Mouse (Mus musculus): ENCODE data around the gene Rap1b. TPM values are rescaled to one million over a fixed set of nuclear protein-coding genes. Genes with fewer than 3 reads are reported as not detected.
A peak's percentile ranks its signal among the peaks of the same experiment; 100 is the strongest.

Rap1b gene
- polyA plus RNA-seq, 1 experiment from 2014 or later = 138 TPM

- Histone ChIP-seq H3K4me3 (no peak overlapping the region), H3K4me2 (replicated peaks) (no peak overlapping the region), H3K36me3 (no peaks in the 10 kb centered on the region), H3K27ac (replicated peaks) (no peak overlapping the region), H3K9ac (replicated peaks) (no peak overlapping the region), H3K9me3 (no peaks in the 10 kb centered on the region), H3K27me3 (no peaks in the 10 kb centered on the region), H3K4me1 (0 out of 2 replicates have a peak, but pooled peaks cover 2% of the 10 kb centered on the region)
- WGBS = 75% methylated on average over 10 of the region's 10 CpGs
- no peak for ATAC-seq (ENCODE audit: low FRiP score, low read depth)
These were observed 29.1 kb upstream of the Rap1b start for GRCm38 (mm10) chr10:117874936-117875335.

- ATAC-seq (ENCODE audit: low FRiP score, low read depth) = no peak
These were observed 28.1 kb upstream of the Rap1b start for GRCm38 (mm10) chr10:117873952-117874351.

GRCm38 (mm10) chr10:117872468-117872867 lies 26.6 kb upstream of the Rap1b start:
- no peak overlapping the region for H3K9ac ChIP-seq (replicated peaks)
- WGBS = 82% methylated on average over 10 of the region's 10 CpGs
- no peak overlapping the region for H3K4me3 ChIP-seq
- H3K36me3 ChIP-seq = no peaks in the 10 kb centered on the region
- ATAC-seq (ENCODE audit: low FRiP score, low read depth) = no peak
- H3K4me2 ChIP-seq (replicated peaks) = no peak overlapping the region
- no peaks in the 10 kb centered on the region for H3K27me3 ChIP-seq
- H3K27ac ChIP-seq (replicated peaks) = no peak overlapping the region
- 0 out of 2 replicates have a peak, but pooled peaks cover 3% of the 10 kb centered on the region for H3K4me1 ChIP-seq
- no peaks in the 10 kb centered on the region for H3K9me3 ChIP-seq

More at GRCm38 (mm10) chr10:117873952-117874351, 28.1 kb upstream of the Rap1b start:
- no peak overlapping the region for H3K27ac ChIP-seq (replicated peaks)
- no peaks in the 10 kb centered on the region for H3K36me3 ChIP-seq
- WGBS = 92% methylated on average over 4 of the region's 4 CpGs
- no peaks in the 10 kb centered on the region for H3K9me3 ChIP-seq
- no peak overlapping the region for H3K4me3 ChIP-seq
- H3K4me2 ChIP-seq (replicated peaks) = no peak overlapping the region
- H3K9ac ChIP-seq (replicated peaks) = no peak overlapping the region
- 0 out of 2 replicates have a peak, but pooled peaks cover 3% of the 10 kb centered on the region for H3K4me1 ChIP-seq
- H3K27me3 ChIP-seq = no peaks in the 10 kb centered on the region

- H3K4me3 ChIP-seq = no peak overlapping the region
- no peak overlapping the region for H3K27ac ChIP-seq (replicated peaks)
- H3K9ac ChIP-seq (replicated peaks) = no peak overlapping the region
- ATAC-seq (ENCODE audit: low FRiP score, low read depth) = no peak
- H3K9me3 ChIP-seq = no peaks in the 10 kb centered on the region
- no peak overlapping the region for H3K4me2 ChIP-seq (replicated peaks)
- no peaks in the 10 kb centered on the region for H3K36me3 ChIP-seq
- 0 out of 2 replicates have a peak, but pooled peaks cover 3% of the 10 kb centered on the region for H3K4me1 ChIP-seq
- H3K27me3 ChIP-seq = no peaks in the 10 kb centered on the region
- WGBS = 90% methylated on average over 3 of the region's 3 CpGs
These were observed 21.5 kb upstream of the Rap1b start for GRCm38 (mm10) chr10:117867301-117867700.

- no peak for ATAC-seq (ENCODE audit: low FRiP score, low read depth)
- H3K9me3 ChIP-seq = no peaks in the 10 kb centered on the region
These were observed 20.8 kb upstream of the Rap1b start for GRCm38 (mm10) chr10:117866641-117867040.

GRCm38 (mm10) chr10:117864695-117865094 lies 18.9 kb upstream of the Rap1b start:
- Histone ChIP-seq H3K9ac (replicated peaks) (no peak overlapping the region), H3K4me3 (no peak overlapping the region), H3K4me1 (no peaks in the 10 kb centered on the region), H3K4me2 (replicated peaks) (no peak overlapping the region), H3K9me3 (no peaks in the 10 kb centered on the region), H3K27me3 (no peaks in the 10 kb centered on the region), H3K36me3 (no peaks in the 10 kb centered on the region), H3K27ac (replicated peaks) (no peak overlapping the region)
- WGBS = 72% methylated on average over 6 of the region's 6 CpGs
- ATAC-seq (ENCODE audit: low FRiP score, low read depth) = no peak

More at GRCm38 (mm10) chr10:117866641-117867040, 20.8 kb upstream of the Rap1b start:
- no peaks in the 10 kb centered on the region for H3K36me3 ChIP-seq
- H3K4me3 ChIP-seq = no peak overlapping the region
- H3K27ac ChIP-seq (replicated peaks) = no peak overlapping the region
- 70% methylated on average over 8 of the region's 8 CpGs for WGBS
- H3K27me3 ChIP-seq = no peaks in the 10 kb centered on the region
- 0 out of 2 replicates have a peak, but pooled peaks cover 3% of the 10 kb centered on the region for H3K4me1 ChIP-seq
- no peak overlapping the region for H3K4me2 ChIP-seq (replicated peaks)
- H3K9ac ChIP-seq (replicated peaks) = no peak overlapping the region

- ATAC-seq (ENCODE audit: low FRiP score, low read depth) = no peak
- H3K27ac ChIP-seq (replicated peaks) = no peak overlapping the region
- H3K4me2 ChIP-seq (replicated peaks) = no peak overlapping the region
- no peak overlapping the region for H3K4me3 ChIP-seq
- no peaks in the 10 kb centered on the region for H3K9me3 ChIP-seq
- H3K4me1 ChIP-seq = no peaks in the 10 kb centered on the region
- no peak overlapping the region for H3K9ac ChIP-seq (replicated peaks)
- no peaks in the 10 kb centered on the region for H3K36me3 ChIP-seq
- 99% methylated on average over 4 of the region's 4 CpGs for WGBS
- no peaks in the 10 kb centered on the region for H3K27me3 ChIP-seq
These were observed 18.4 kb upstream of the Rap1b start for GRCm38 (mm10) chr10:117864251-117864650.

GRCm38 (mm10) chr10:117862014-117862580 lies 16.3 kb upstream of the Rap1b start:
- 78% methylated on average over 11 of the region's 11 CpGs for WGBS
- Histone ChIP-seq H3K9me3 (no peaks in the 10 kb centered on the region), H3K4me3 (no peak overlapping the region), H3K9ac (replicated peaks) (no peak overlapping the region), H3K27me3 (no peaks in the 10 kb centered on the region), H3K4me1 (no peaks in the 10 kb centered on the region), H3K27ac (replicated peaks) (no peak overlapping the region), H3K4me2 (replicated peaks) (no peak overlapping the region), H3K36me3 (no peaks in the 10 kb centered on the region)
- ATAC-seq (ENCODE audit: low FRiP score, low read depth) = no peak

- H3K9ac ChIP-seq (replicated peaks) = no peak overlapping the region
- ATAC-seq (ENCODE audit: low FRiP score, low read depth) = no peak
- 82% methylated on average over 15 of the region's 16 CpGs for WGBS
These were observed 15.1 kb upstream of the Rap1b start for GRCm38 (mm10) chr10:117860958-117861357.

GRCm38 (mm10) chr10:117860361-117860760 lies 14.5 kb upstream of the Rap1b start:
- Histone ChIP-seq H3K4me2 (replicated peaks) (no peak overlapping the region), H3K4me3 (no peak overlapping the region), H3K27ac (replicated peaks) (no peak overlapping the region), H3K4me1 (no peaks in the 10 kb centered on the region), H3K9ac (replicated peaks) (no peak overlapping the region), H3K36me3 (no peaks in the 10 kb centered on the region), H3K9me3 (no peaks in the 10 kb centered on the region), H3K27me3 (no peaks in the 10 kb centered on the region)
- WGBS = 91% methylated on average over 7 of the region's 7 CpGs
- ATAC-seq (ENCODE audit: low FRiP score, low read depth) = no peak

More at GRCm38 (mm10) chr10:117860958-117861357, 15.1 kb upstream of the Rap1b start:
- H3K4me2 ChIP-seq (replicated peaks) = no peak overlapping the region
- H3K4me1 ChIP-seq = no peaks in the 10 kb centered on the region
- H3K9me3 ChIP-seq = no peaks in the 10 kb centered on the region
- no peaks in the 10 kb centered on the region for H3K36me3 ChIP-seq
- H3K27me3 ChIP-seq = no peaks in the 10 kb centered on the region
- no peak overlapping the region for H3K27ac ChIP-seq (replicated peaks)
- no peak overlapping the region for H3K4me3 ChIP-seq

GRCm38 (mm10) chr10:117859800-117860199 lies 14.0 kb upstream of the Rap1b start:
- WGBS = 91% methylated on average over 11 of the region's 11 CpGs
- Histone ChIP-seq H3K27ac (replicated peaks) (no peak overlapping the region), H3K4me2 (replicated peaks) (no peak overlapping the region), H3K36me3 (no peaks in the 10 kb centered on the region), H3K27me3 (no peaks in the 10 kb centered on the region), H3K4me3 (no peak overlapping the region), H3K4me1 (no peaks in the 10 kb centered on the region), H3K9ac (replicated peaks) (no peak overlapping the region), H3K9me3 (no peaks in the 10 kb centered on the region)
- no peak for ATAC-seq (ENCODE audit: low FRiP score, low read depth)

- Histone ChIP-seq H3K27me3 (no peaks in the 10 kb centered on the region), H3K4me2 (replicated peaks) (no peak overlapping the region), H3K4me3 (no peak overlapping the region), H3K4me1 (no peaks in the 10 kb centered on the region), H3K36me3 (no peaks in the 10 kb centered on the region), H3K9me3 (no peaks in the 10 kb centered on the region), H3K27ac (replicated peaks) (no peak overlapping the region), H3K9ac (replicated peaks) (no peak overlapping the region)
- peak; percentile 38; the same call in 1 of the 2 replicates for ATAC-seq (ENCODE audit: low FRiP score, low read depth)
- 51% methylated on average over 5 of the region's 5 CpGs for WGBS
These were observed 12.4 kb upstream of the Rap1b start for GRCm38 (mm10) chr10:117858241-117858640.
